Mouse (Mus musculus) neural tube, embryonic 14.5 days (tissue): ENCODE data around the gene Fgfr2. TPM values are rescaled to one million over a fixed set of nuclear protein-coding genes. Genes with fewer than 3 reads are reported as not detected.

Source experiments
- ATAC-seq: fragments of 200-750 bp; cut with Nextera tagmentation; 2 replicates; pipeline ENCODE4 v1.8.0; 2017; ENCODE audit warnings: low read depth, mild to moderate bottlenecking, moderate TSS enrichment, moderate library complexity
- H3K27ac ChIP-seq: fragments of 300-500 bp; sonication (generic); 2 replicates; pipeline ENCODE4 v1.5.1; 2014; ENCODE audit warnings: low read depth, mild to moderate bottlenecking, control low read depth, low read length, moderate library complexity, mixed read lengths
- H3K27me3 ChIP-seq: fragments of 300-500 bp; sonication (generic); 2 replicates; pipeline ENCODE4 v1.6.1; 2014; ENCODE audit warnings: low read length; ENCODE audit not compliant: control insufficient read depth, insufficient read depth
- H3K36me3 ChIP-seq: fragments of 300-500 bp; sonication (generic); 2 replicates; pipeline ENCODE4 v1.6.1; 2014; ENCODE audit warnings: low read length, mixed read lengths; ENCODE audit not compliant: control insufficient read depth, insufficient read depth
- H3K4me1 ChIP-seq: fragments of 300-500 bp; sonication (generic); 2 replicates; pipeline ENCODE4 v1.6.1; 2014; ENCODE audit warnings: low read length; ENCODE audit not compliant: control insufficient read depth, insufficient read depth
- H3K4me2 ChIP-seq: fragments of 300-500 bp; sonication (generic); 2 replicates; pipeline ENCODE4 v1.6.1; 2014; ENCODE audit warnings: mild to moderate bottlenecking, low read depth, low read length, control low read depth
- H3K4me3 ChIP-seq: fragments of 300-500 bp; sonication (generic); 2 replicates; pipeline ENCODE4 v1.5.1; 2014; ENCODE audit warnings: low read depth, low read length, control low read depth, mixed read lengths
- H3K9ac ChIP-seq: fragments of 300-500 bp; sonication (generic); replicated peaks from 2 replicates; pipeline ENCODE4 v1.6.1; 2014; ENCODE audit warnings: low read depth, mild to moderate bottlenecking, control low read depth, low read length, mixed read lengths
- H3K9me3 ChIP-seq: fragments of 300-500 bp; sonication (generic); 2 replicates; pipeline ENCODE4 v1.6.1; 2016; ENCODE audit warnings: low read length; ENCODE audit not compliant: control insufficient read depth
- WGBS: fragments of 180-500 bp; shearing (Covaris S2); extraction: QIAGEN DNeasy Blood & Tissue Kit; methylation state at CpG from one replicate; pipeline ENCODE4 v1.1.7; 2014; 5-methylcytosine and 5-hydroxymethylcytosine counted together
- polyA plus RNA-seq: library from polyadenylated mRNA; unstranded; fragments of >200 nt; fragmentation: Nextera tagmentation; extraction: Ambion mirVana; gene quantifications from 2 replicates; pipeline ENCODE4 v1.2.1, GENCODE M21; 2014

Gene Fgfr2
- polyA plus RNA-seq, 1 experiment from 2014 or later = 28.1 TPM

DNA sequence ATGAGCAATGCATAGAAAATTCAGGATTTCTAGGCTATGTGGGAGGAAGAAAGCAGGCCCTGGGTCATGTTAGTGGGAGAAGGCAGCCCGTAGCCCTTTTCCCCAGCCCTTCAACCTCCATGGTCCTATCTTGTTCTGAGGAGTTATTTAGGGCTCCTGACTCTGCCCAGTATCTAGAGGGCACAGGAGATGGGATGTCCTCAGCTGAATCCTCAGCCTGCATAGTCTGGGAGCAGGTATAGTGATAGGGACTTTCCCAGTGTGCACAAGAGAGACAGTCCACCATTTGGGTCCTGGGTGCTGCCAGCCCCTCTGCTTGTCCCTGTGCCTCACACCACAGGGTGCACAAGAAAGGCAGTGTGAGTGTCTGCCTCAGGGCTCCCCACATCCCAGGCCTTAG is 2144.6 kb downstream of the Fgfr2 start:
- no peaks in the 10 kb centered on the region for H3K9me3 ChIP-seq
- WGBS = 90% methylated on average over 1 of the region's 1 CpGs
- no peaks in the 10 kb centered on the region for H3K36me3 ChIP-seq
- no peak overlapping the region for H3K4me2 ChIP-seq
- no peak overlapping the region for H3K4me3 ChIP-seq
- H3K27me3 ChIP-seq = no peaks in the 10 kb centered on the region
- ATAC-seq = no peak
- no peak overlapping the region for H3K9ac ChIP-seq
- H3K4me1 ChIP-seq = 0 out of 2 replicates have a peak, but pooled peaks cover 2% of the 10 kb centered on the region
- H3K27ac ChIP-seq = no peak overlapping the region

DNA sequence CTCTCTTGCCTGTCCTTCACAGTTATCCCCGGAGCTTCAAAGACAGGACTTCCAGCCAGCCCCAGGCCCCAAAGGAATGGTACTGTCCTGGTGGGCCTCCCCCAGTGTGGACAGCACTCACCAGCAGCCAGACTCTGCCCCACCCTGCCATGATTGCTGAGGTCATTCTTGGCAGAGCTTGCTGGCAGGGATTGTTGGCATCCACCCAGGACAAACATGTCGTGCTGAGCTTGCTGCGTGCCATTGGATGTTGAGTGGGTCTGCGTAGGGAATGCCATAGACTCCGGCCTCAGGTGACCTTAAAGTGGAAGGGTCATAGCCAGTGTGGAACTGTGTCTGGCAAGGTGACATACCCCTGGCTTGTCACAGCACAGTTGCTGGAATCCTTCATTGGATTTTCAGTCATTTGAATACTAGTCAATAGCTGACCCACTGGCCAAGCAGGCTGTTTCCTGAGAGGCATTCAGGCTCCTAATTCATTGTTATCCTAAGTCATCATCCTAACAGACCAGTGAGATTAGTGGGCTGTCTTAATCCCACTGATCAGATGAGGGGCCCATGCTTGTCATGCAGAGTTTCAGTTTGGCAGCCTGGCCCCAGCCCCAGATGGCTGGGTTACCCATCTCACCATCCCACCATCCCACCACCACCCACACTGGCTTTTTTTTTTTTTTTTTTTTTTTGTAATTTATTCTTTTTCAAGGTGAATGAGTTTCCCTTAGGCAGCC is 2145.2 kb downstream of the Fgfr2 start:
- Histone ChIP-seq H3K4me3 (no peak overlapping the region), H3K4me2 (no peak overlapping the region), H3K27ac (no peak overlapping the region), H3K9me3 (no peaks in the 10 kb centered on the region), H3K9ac (no peak overlapping the region), H3K36me3 (no peaks in the 10 kb centered on the region), H3K27me3 (no peaks in the 10 kb centered on the region), H3K4me1 (0 out of 2 replicates have a peak, but pooled peaks cover 2% of the 10 kb centered on the region)
- peak; percentile 34; the same call in 1 of the 2 replicates for ATAC-seq
- 56% methylated on average over 5 of the region's 5 CpGs for WGBS

DNA sequence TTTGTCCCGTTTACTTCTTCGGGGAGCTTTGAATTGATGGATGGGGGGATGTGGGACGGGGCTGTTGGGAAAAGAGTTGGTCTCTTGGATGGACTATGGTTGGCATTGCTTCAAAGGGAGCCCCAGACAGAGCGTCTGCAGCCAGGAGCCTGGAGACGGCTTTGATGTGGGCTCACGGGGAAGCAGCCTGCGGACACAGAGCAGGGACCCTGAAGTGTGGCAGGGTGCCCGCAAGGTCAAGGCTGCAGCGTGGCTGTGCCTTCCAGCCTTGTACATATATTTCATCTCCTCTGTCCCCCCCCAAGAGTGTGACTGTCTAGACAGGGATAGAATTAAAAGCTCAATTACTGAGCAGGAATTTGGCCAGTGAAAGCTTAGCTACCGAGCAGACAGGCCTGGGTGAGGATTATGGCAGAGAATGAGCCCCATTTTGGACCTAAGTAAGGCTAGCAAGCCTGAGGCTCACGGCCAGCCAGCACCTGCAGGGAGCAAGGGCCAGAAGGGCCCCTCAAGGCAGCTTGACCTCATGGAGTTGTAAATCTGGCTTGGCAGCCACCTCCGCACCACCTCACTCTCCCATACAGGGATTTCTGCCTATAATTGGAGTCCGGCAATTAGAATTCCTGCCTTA is 2146.7 kb downstream of the Fgfr2 start:
- ATAC-seq = no peak
- WGBS = 39% methylated on average over 13 of the region's 13 CpGs

DNA sequence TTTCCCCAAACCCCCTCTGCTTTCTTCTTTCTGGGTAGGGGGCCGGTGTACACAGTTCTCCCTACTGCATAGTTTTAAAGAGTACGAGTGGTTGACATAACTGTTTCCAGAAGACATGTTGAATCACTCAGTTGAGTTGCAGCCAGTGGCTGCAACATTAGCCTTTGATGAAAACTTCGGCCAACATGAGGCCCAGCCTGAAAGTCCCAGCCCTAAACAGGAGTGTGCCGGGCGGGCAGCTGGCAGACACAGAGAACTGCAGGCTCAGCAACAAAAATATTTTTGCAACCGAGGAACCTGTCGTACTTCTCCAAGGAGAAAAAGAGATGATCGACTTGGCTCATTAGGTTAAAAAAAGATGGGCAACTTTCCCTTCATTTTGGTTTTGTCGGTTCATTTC is 2150.4 kb downstream of the Fgfr2 start:
- H3K9me3 ChIP-seq = no peaks in the 10 kb centered on the region
- no peak overlapping the region for H3K4me2 ChIP-seq
- no peak for ATAC-seq
- 0 out of 2 replicates have a peak, but pooled peaks cover 2% of the 10 kb centered on the region for H3K4me1 ChIP-seq
- H3K27me3 ChIP-seq = no peaks in the 10 kb centered on the region
- WGBS = 90% methylated on average over 9 of the region's 9 CpGs
- no peak overlapping the region for H3K27ac ChIP-seq
- H3K36me3 ChIP-seq = no peaks in the 10 kb centered on the region
- H3K4me3 ChIP-seq = no peak overlapping the region
- H3K9ac ChIP-seq = no peak overlapping the region

More for the DNA sequence above, 2146.7 kb downstream of the Fgfr2 start:
- no peaks in the 10 kb centered on the region for H3K36me3 ChIP-seq
- no peaks in the 10 kb centered on the region for H3K27me3 ChIP-seq
- H3K9me3 ChIP-seq = no peaks in the 10 kb centered on the region
- H3K27ac ChIP-seq = no peak overlapping the region
- H3K9ac ChIP-seq = no peak overlapping the region
- H3K4me3 ChIP-seq = no peak overlapping the region
- H3K4me1 ChIP-seq = 0 out of 2 replicates have a peak, but pooled peaks cover 2% of the 10 kb centered on the region
- H3K4me2 ChIP-seq = no peak overlapping the region

DNA sequence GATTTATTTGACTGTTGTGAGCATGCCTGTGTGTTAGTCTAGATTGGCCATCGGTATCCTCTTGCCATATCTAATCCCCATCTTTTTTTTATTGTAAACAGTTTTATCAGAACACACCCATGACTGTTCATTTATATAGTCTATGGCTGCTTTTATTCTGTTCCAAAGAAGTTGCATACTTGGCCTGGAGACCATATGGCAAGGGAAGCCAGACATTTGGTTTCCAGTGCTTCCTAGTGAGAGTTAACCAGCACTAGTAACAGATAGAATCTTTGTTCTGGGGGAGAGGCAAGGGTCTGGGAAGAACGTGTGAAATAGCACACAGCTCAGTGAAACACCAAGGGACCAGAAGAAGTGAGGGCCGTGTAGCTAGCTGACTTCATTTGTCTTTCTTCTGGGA is 2153.6 kb downstream of the Fgfr2 start:
- Histone ChIP-seq H3K4me2 (no peak overlapping the region), H3K4me1 (no peaks in the 10 kb centered on the region), H3K9me3 (no peaks in the 10 kb centered on the region), H3K27me3 (no peaks in the 10 kb centered on the region), H3K36me3 (no peaks in the 10 kb centered on the region), H3K4me3 (no peak overlapping the region), H3K9ac (no peak overlapping the region), H3K27ac (no peak overlapping the region)
- 73% methylated on average over 3 of the region's 3 CpGs for WGBS
- no peak for ATAC-seq

DNA sequence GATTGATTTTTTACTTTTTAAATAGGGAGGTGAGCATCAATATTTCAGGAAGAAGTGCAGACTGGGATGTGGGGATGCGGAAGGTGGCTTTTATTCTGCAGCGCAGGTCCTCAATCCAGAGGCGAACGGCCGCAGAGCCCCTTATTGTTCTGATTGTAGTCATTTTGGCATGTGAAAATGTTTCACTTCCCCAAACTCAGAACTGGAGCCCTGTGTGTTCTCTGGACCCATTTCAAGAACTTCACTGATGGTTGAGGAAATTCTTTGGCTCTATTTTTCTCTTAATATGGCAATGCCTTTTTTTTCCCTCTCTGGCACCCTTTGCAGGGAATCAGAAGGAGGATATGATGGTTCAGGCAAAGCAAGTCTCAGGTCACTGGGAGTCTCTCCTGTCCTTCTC is 2154.1 kb downstream of the Fgfr2 start:
- H3K9ac ChIP-seq = no peak overlapping the region
- H3K4me3 ChIP-seq = no peak overlapping the region
- no peak overlapping the region for H3K4me2 ChIP-seq
- H3K27ac ChIP-seq = no peak overlapping the region
- WGBS = 82% methylated on average over 5 of the region's 5 CpGs
- H3K27me3 ChIP-seq = no peaks in the 10 kb centered on the region
- no peaks in the 10 kb centered on the region for H3K4me1 ChIP-seq
- no peaks in the 10 kb centered on the region for H3K9me3 ChIP-seq
- H3K36me3 ChIP-seq = no peaks in the 10 kb centered on the region
- no peak for ATAC-seq

DNA sequence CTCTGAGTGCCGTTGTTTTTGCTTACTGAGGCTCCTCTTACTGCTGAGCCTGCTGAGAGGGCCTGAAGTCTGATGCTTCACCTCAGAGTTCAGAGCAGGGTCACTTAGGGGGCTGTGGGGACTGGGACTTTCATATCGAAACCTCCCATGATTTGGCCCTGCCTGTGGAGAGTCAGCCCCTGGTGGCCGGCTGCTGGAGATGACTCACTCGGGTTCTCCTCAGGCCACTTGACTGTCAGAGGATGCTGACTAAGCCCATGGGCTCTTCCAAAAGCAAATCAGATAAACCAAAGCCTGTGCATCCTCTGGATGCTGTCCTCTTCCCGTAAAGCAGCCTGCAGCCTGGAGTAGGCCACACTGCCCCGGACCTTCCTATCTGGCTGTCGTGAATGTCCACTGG is 2154.6 kb downstream of the Fgfr2 start:
- 74% methylated on average over 7 of the region's 7 CpGs for WGBS
- no peaks in the 10 kb centered on the region for H3K4me1 ChIP-seq
- H3K27ac ChIP-seq = no peak overlapping the region
- no peaks in the 10 kb centered on the region for H3K36me3 ChIP-seq
- no peaks in the 10 kb centered on the region for H3K9me3 ChIP-seq
- no peak overlapping the region for H3K4me3 ChIP-seq
- no peaks in the 10 kb centered on the region for H3K27me3 ChIP-seq
- no peak overlapping the region for H3K9ac ChIP-seq
- ATAC-seq = no peak
- no peak overlapping the region for H3K4me2 ChIP-seq

DNA sequence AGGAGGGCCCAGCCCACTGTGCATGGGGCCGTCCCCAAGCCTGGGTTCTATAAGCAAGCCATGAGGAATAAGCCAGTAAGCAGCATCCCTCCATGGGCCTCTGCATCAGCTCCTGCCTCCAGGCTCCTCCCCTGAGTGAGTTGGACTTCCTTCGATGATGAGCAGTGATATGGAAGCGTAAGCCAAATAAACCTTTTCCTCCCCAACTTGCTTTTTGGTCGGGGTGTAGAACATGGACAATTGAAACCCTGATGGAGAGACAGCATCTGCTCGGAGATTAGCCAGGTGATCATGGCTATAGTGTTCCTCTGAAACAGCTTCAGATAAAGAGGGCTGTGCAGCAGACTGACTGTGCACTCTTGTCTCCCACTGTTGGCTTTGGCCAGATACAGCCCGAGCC is 2155.2 kb downstream of the Fgfr2 start:
- Histone ChIP-seq H3K27ac (no peak overlapping the region), H3K9me3 (no peaks in the 10 kb centered on the region), H3K27me3 (no peaks in the 10 kb centered on the region), H3K4me1 (no peaks in the 10 kb centered on the region), H3K4me2 (no peak overlapping the region), H3K9ac (no peak overlapping the region), H3K4me3 (no peak overlapping the region), H3K36me3 (no peaks in the 10 kb centered on the region)
- no peak for ATAC-seq
- 93% methylated on average over 6 of the region's 6 CpGs for WGBS

DNA sequence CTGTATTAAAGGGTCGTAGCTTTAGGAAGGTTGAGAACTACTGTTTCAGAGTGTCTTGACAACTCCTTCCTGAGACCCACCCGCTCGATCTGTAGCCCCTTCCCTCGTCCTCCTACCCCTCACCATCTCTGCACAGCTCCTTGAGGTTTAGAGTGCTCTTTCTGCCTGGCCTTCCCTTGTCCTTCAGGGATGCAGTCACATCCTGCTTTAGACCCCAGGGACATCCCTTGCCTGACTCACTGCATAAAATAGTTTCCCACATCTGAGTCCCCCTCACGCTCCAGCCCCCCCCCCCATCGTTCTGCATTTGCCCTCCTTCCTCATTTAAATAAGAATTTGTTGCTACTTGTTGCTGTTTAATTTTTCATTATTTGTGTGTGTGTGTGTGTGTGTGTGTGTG is 2156.3 kb downstream of the Fgfr2 start:
- 71% methylated on average over 6 of the region's 6 CpGs for WGBS
- Histone ChIP-seq H3K4me3 (no peak overlapping the region), H3K9ac (no peak overlapping the region), H3K4me2 (no peak overlapping the region), H3K4me1 (no peaks in the 10 kb centered on the region), H3K36me3 (no peaks in the 10 kb centered on the region), H3K27me3 (no peaks in the 10 kb centered on the region), H3K27ac (no peak overlapping the region), H3K9me3 (no peaks in the 10 kb centered on the region)
- ATAC-seq = no peak
